Mouse (Mus musculus): ENCODE data around the gene Lyve1.

DNA sequence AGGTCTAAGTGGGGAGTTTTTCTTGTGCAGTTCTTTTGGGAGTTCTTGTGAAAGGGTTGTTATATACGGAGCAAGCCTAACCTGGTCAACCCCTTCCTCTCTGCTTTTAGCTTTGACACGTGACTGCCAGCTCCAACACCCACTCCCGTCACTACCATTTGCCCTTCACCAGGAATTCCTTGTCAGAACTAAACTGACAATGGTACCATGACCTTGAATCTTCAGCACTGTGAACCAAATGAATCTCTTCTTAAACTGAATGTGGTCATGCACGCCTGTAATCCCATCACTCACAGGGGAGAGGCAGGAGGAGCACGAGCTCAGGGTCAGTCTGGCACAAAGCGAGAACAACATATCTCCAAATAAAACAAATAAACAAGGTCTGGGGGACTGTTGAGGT, 4.1 kb upstream of the Lyve1 start:
- no peak for TF ChIP-seq CTCF (IDR thresholded peaks at IDR 0.05; ENCODE audit: control insufficient read depth, insufficient read depth, insufficient read length)
- no peak for TF ChIP-seq USF1 (IDR thresholded peaks at IDR 0.05; ENCODE audit: low read depth)
- TF ChIP-seq CEBPB (IDR thresholded peaks at IDR 0.05; ENCODE audit: low read depth), result no peak
- TF ChIP-seq MYOD1 (IDR thresholded peaks at IDR 0.05; ENCODE audit: control insufficient read depth, insufficient read length, low read depth), result no peak
- TF ChIP-seq MAX (IDR thresholded peaks at IDR 0.05), result no peak
- TF ChIP-seq FOSL1 (IDR thresholded peaks at IDR 0.05; ENCODE audit: insufficient read depth, low read length, poor library complexity, severe bottlenecking), result no peak
- no peak for TF ChIP-seq MYOG (IDR thresholded peaks at IDR 0.05; ENCODE audit: control insufficient read depth, extremely low read depth, insufficient read length)
